Mouse (Mus musculus) embryonic facial prominence, embryonic 10.5 days (tissue): Measurements from ENCODE around the gene A730061H03Rik. TPM values are rescaled to one million over a fixed set of nuclear protein-coding genes. Genes with fewer than 3 reads are reported as not detected.

Experiments
- DNase-seq: peaks from one replicate; pipeline ENCODE4 v3.0.0-alpha.2; 2017; ENCODE audit warnings: low spot score
- H3K27ac ChIP-seq: fragments of 300-500 bp; sonication (generic); replicated peaks from 2 replicates; pipeline ENCODE4 v1.5.1; 2016; ENCODE audit warnings: mild to moderate bottlenecking
- H3K27me3 ChIP-seq: fragments of 300-500 bp; sonication (generic); replicated peaks from 2 replicates; pipeline ENCODE4 v1.6.1; 2016; ENCODE audit warnings: low read depth, mild to moderate bottlenecking; ENCODE audit not compliant: poor library complexity, severe bottlenecking
- H3K36me3 ChIP-seq: fragments of 300-500 bp; sonication (generic); replicated peaks from 2 replicates; pipeline ENCODE4 v1.6.1; 2016; ENCODE audit warnings: mild to moderate bottlenecking, moderate library complexity
- H3K4me1 ChIP-seq: fragments of 300-500 bp; sonication (generic); 2 replicates; pipeline ENCODE4 v1.6.1; 2016
- H3K4me3 ChIP-seq: fragments of 300-500 bp; sonication (generic); 2 replicates; pipeline ENCODE4 v1.5.1; 2016; ENCODE audit warnings: mild to moderate bottlenecking, moderate library complexity
- H3K9me3 ChIP-seq: fragments of 300-500 bp; sonication (generic); 2 replicates; pipeline ENCODE4 v1.6.1; 2016; ENCODE audit warnings: mild to moderate bottlenecking
- WGBS: fragments of 180-500 bp; shearing (Covaris S2); methylation state at CpG from one replicate; pipeline ENCODE4 v1.1.7; 2016; 5-methylcytosine and 5-hydroxymethylcytosine counted together
- polyA plus RNA-seq: library from polyadenylated mRNA; unstranded; fragments of >200 nt; fragmentation: Nextera tagmentation; extraction: Ambion mirVana; gene quantifications from 2 replicates; pipeline ENCODE4 v1.2.1, GENCODE M21; 2016

A730061H03Rik gene
- polyA plus RNA-seq, 1 experiment from 2014 or later = not detected

GRCm38 (mm10) chr14:55590748-55591330 is 30.6 kb upstream of the A730061H03Rik start, which contains the start of gene Psme2:
TSS of gene Psme2 (minus strand) at chr14:55591113.
- Histone ChIP-seq H3K27me3 (no peaks in the 10 kb centered on the region), H3K4me1 (peaks cover 28% of the 10 kb centered on the region), H3K36me3 (peaks cover 55% of the 10 kb centered on the region), H3K9me3 (no peaks in the 10 kb centered on the region), H3K4me3 (peak within 1 kb of the TSS; percentile 70), H3K27ac (peak within 1 kb of the TSS; percentile 92)
- WGBS = 2% methylated on average over 22 of the region's 22 CpGs
- DNase-seq = peak; percentile 95

GRCm38 (mm10) chr14:55589771-55590448 is 29.7 kb upstream of the A730061H03Rik start:
- H3K4me1 ChIP-seq = peaks cover 36% of the 10 kb centered on the region
- H3K4me3 ChIP-seq = peak overlapping the region; percentile 70
- H3K27ac ChIP-seq = peak overlapping the region; percentile 92; the same call in 1 of the 2 replicates
- 90% methylated on average over 11 of the region's 11 CpGs for WGBS
- H3K9me3 ChIP-seq = no peaks in the 10 kb centered on the region
- peaks cover 2% of the 10 kb centered on the region; the same call in 1 of the 2 replicates for H3K27me3 ChIP-seq
- peaks cover 45% of the 10 kb centered on the region for H3K36me3 ChIP-seq
- no peak for DNase-seq

GRCm38 (mm10) chr14:55589271-55589670 is 29.1 kb upstream of the A730061H03Rik start:
- Histone ChIP-seq H3K27ac (no peak overlapping the region), H3K9me3 (no peaks in the 10 kb centered on the region), H3K4me1 (peaks cover 42% of the 10 kb centered on the region), H3K4me3 (no peak overlapping the region), H3K36me3 (peaks cover 39% of the 10 kb centered on the region), H3K27me3 (peaks cover 9% of the 10 kb centered on the region)
- 90% methylated on average over 5 of the region's 5 CpGs for WGBS
- DNase-seq = no peak

- Histone ChIP-seq H3K4me1 (peaks cover 24% of the 10 kb centered on the region), H3K27me3 (peaks cover 15% of the 10 kb centered on the region), H3K36me3 (peaks cover 36% of the 10 kb centered on the region), H3K4me3 (no peak overlapping the region), H3K27ac (no peak overlapping the region), H3K9me3 (no peaks in the 10 kb centered on the region)
- 85% methylated on average over 2 of the region's 2 CpGs for WGBS
- DNase-seq = no peak
Measured at GRCm38 (mm10) chr14:55586149-55586548, 25.9 kb upstream of the A730061H03Rik start.

GRCm38 (mm10) chr14:55585566-55585960 is 25.4 kb upstream of the A730061H03Rik start:
- Histone ChIP-seq H3K27me3 (peaks cover 15% of the 10 kb centered on the region), H3K4me3 (peak overlapping the region; percentile 71), H3K27ac (no peak overlapping the region), H3K36me3 (peaks cover 41% of the 10 kb centered on the region), H3K4me1 (peaks cover 24% of the 10 kb centered on the region), H3K9me3 (no peaks in the 10 kb centered on the region)
- no peak for DNase-seq
- WGBS = 65% methylated on average over 6 of the region's 6 CpGs

- Histone ChIP-seq H3K36me3 (peaks cover 48% of the 10 kb centered on the region), H3K4me3 (peak within 1 kb of the TSS; percentile 71), H3K4me1 (peaks cover 17% of the 10 kb centered on the region), H3K27ac (peak within 1 kb of the TSS; percentile 65; the same call in 1 of the 2 replicates), H3K9me3 (no peaks in the 10 kb centered on the region), H3K27me3 (peaks cover 15% of the 10 kb centered on the region)
- 2% methylated on average over 43 of the region's 43 CpGs for WGBS
- DNase-seq = peak; percentile 74
Measured at GRCm38 (mm10) chr14:55584702-55585565, 24.7 kb upstream of the A730061H03Rik start, which contains the start of gene Emc9. TSS of gene Emc9 (minus strand) at chr14:55585302.

GRCm38 (mm10) chr14:55584303-55584701 is 24.1 kb upstream of the A730061H03Rik start:
- DNase-seq = no peak
- Histone ChIP-seq H3K36me3 (peaks cover 48% of the 10 kb centered on the region), H3K27ac (no peak overlapping the region; the same call in 1 of the 2 replicates), H3K4me1 (peaks cover 18% of the 10 kb centered on the region), H3K9me3 (no peaks in the 10 kb centered on the region), H3K27me3 (peaks cover 15% of the 10 kb centered on the region), H3K4me3 (peak overlapping the region; percentile 71)
- WGBS = 36% methylated on average over 5 of the region's 5 CpGs

GRCm38 (mm10) chr14:55581981-55582681 is 21.9 kb upstream of the A730061H03Rik start:
- H3K4me1 ChIP-seq = peaks cover 32% of the 10 kb centered on the region
- no peak overlapping the region for H3K27ac ChIP-seq
- 79% methylated on average over 9 of the region's 9 CpGs for WGBS
- H3K36me3 ChIP-seq = peaks cover 28% of the 10 kb centered on the region
- no peak for DNase-seq
- H3K27me3 ChIP-seq = peaks cover 15% of the 10 kb centered on the region
- H3K9me3 ChIP-seq = no peaks in the 10 kb centered on the region
- H3K4me3 ChIP-seq = no peak overlapping the region

GRCm38 (mm10) chr14:55580731-55581130 is 20.5 kb upstream of the A730061H03Rik start:
- Histone ChIP-seq H3K4me1 (peaks cover 39% of the 10 kb centered on the region), H3K27me3 (peaks cover 15% of the 10 kb centered on the region), H3K36me3 (peaks cover 24% of the 10 kb centered on the region), H3K27ac (no peak overlapping the region), H3K9me3 (no peaks in the 10 kb centered on the region), H3K4me3 (no peak overlapping the region)
- WGBS = 94% methylated on average over 16 of the region's 16 CpGs
- no peak for DNase-seq

- H3K9me3 ChIP-seq = no peaks in the 10 kb centered on the region
- 85% methylated on average over 23 of the region's 23 CpGs for WGBS
- H3K27ac ChIP-seq = no peak overlapping the region
- peaks cover 24% of the 10 kb centered on the region for H3K36me3 ChIP-seq
- H3K4me3 ChIP-seq = no peak overlapping the region
- H3K4me1 ChIP-seq = peaks cover 36% of the 10 kb centered on the region
- H3K27me3 ChIP-seq = peaks cover 11% of the 10 kb centered on the region
- DNase-seq = no peak
Measured at GRCm38 (mm10) chr14:55579511-55580496, 19.6 kb upstream of the A730061H03Rik start.

GRCm38 (mm10) chr14:55578668-55579269 is 18.6 kb upstream of the A730061H03Rik start:
- peaks cover 1% of the 10 kb centered on the region for H3K27me3 ChIP-seq
- H3K27ac ChIP-seq = peak overlapping the region; percentile 90
- 31% methylated on average over 6 of the region's 6 CpGs for WGBS
- no peak for DNase-seq
- no peaks in the 10 kb centered on the region for H3K9me3 ChIP-seq
- H3K4me1 ChIP-seq = peaks cover 29% of the 10 kb centered on the region
- peak overlapping the region; percentile 70 for H3K4me3 ChIP-seq
- peaks cover 24% of the 10 kb centered on the region for H3K36me3 ChIP-seq
